In the genomic region with DNA sequence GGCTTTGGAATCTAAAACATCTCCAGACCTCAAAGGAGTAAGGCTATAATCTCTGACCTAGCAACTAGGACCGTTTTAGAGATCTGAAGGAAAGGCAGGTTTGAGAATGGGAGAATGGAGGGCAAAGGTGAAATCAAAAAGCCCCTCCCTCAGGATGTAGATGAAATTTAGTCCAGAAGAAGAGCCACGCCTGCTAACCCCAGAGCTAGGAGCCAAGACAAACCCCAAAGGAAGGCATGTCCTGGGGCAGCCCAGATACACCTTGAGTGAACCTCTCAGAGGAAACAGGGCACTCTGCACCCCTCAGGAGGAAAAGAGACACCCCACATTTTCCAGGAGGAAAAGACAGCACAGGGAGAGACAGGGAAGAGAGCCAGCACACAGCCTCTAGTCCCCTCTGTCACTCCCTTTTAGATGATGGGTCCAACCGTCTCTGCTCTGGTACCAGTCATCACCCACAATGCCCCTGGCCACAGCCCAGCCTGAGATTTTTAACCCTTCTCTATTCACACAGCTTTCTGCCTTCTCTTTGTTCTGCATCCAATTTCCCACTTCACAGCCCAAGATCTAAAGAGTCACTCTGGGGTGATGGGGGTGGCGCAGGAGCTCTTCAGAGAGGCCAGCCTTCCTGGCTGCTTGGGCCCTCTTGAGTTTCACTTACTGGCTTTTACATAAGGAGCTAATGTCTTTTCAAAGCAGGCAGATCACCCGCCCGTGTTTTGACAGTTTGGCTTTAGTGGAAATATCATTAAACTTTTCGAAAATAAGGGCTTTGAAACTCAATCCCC, we compare ENCODE assay signal across 8 mouse cellular contexts.
DNase-seq lines count a peak whose midpoint lies in the region; ATAC-seq lines count a peak whose summit lies in the region.
"Had no signal": no experiment of that assay in that cellular context is flagged by ENCODE, and none has a peak within 500 bp of the region (broad histone marks: within the 10 kb centered on the region; RNA-seq: fewer than 3 reads in every experiment).

No protein-coding gene starts in this region.

- H3K4me1 ChIP-seq in hindbrain, embryonic 10.5 days (replicated peaks) = peaks cover 40% of the 10 kb centered on the region

- no peak for ATAC-seq in megakaryocyte progenitor cell, adult 5-6 weeks (replicated peaks; ENCODE audit: poor library complexity)

- peak overlapping the region; percentile 90 for H3K27ac ChIP-seq in hindbrain, embryonic 10.5 days

- no peaks in the 10 kb centered on the region for H3K27me3 ChIP-seq in hindbrain, embryonic 10.5 days (ENCODE audit: insufficient read depth, poor library complexity, severe bottlenecking)

- peak overlapping the region; percentile 18 for H3K4me3 ChIP-seq in hindbrain, embryonic 10.5 days
- H3K4me3 ChIP-seq: myocyte had no signal

- H3K36me3 ChIP-seq in hindbrain, embryonic 10.5 days = no peaks in the 10 kb centered on the region

- no peaks in the 10 kb centered on the region for H3K9me3 ChIP-seq in hindbrain, embryonic 10.5 days

- WGBS in hindbrain, embryonic 10.5 days = 19% methylated on average over 7 of the region's 7 CpGs

- DNase-seq in CD4-positive, CD25-positive, alpha-beta regulatory T cell, adult 2 months (ENCODE audit: low read depth, low spot score) = peak; percentile 50
- DNase-seq in NIH3T3 (ENCODE audit: low read depth) = peak; percentile 45
- DNase-seq in hindbrain, embryonic 10.5 days (ENCODE audit: low spot score) = peak; percentile 56
- DNase-seq in lung, postnatal 4 days = peak; percentile 76 to 88
- peak; percentile 59 for DNase-seq in thymus, postnatal 25 days
- DNase-seq in ovary, postnatal 36 days (ENCODE audit: low spot score) = no peak
